ENCODE assay signal across 11 mouse cellular contexts in the genomic region with DNA sequence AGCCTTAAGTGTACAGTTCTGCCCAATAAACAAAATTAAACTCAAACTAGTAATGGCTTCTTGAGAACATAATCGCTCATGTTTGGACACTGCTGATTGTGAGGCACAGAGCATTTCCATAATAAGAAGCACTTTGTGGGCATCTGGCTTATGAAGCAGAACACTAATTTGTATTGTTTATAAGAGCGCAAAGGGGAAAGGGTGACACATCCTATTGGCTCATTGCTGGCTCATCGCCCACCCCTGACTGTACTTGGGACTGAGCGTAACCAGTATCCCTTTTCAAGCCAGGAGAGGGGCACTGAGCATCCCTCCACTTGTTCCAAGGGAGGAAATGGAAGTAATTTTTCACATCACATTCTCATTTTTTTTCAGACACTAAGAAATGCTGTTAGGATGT.
DNase-seq lines count a peak whose midpoint lies in the region.
"Had no signal": no experiment of that assay in that cellular context is flagged by ENCODE, and none has a peak within 500 bp of the region (broad histone marks: within the 10 kb centered on the region; RNA-seq: fewer than 3 reads in every experiment).

No protein-coding gene starts in this region.

- peak; percentile 48 for DNase-seq in adrenal gland, postnatal 25 days
- DNase-seq in adrenal gland, postnatal 4 days (ENCODE audit: low spot score in 2 of 2) = no peak
- DNase-seq in left cerebral cortex, adult 11 months (ENCODE audit: low spot score) = peak; percentile 61
- DNase-seq in left cerebral cortex, postnatal 36 days (ENCODE audit: low spot score in 2 of 2) = no peak
- DNase-seq in Muller cell, postnatal 12 days (ENCODE audit: inconsistent ontology term) = peak; percentile 61
- peak; percentile 59 to 65 for DNase-seq in layer of hippocampus, adult 8-10 months (ENCODE audit: low spot score in 2 of 2)
- DNase-seq in B cell, adult 2 months = no peak
- DNase-seq in spleen, adult 12 weeks (ENCODE audit: low spot score) = no peak
- DNase-seq: embryo, embryonic 11 days; liver, embryonic 13.5 days; retina, postnatal 1 day had no signal

- intact Hi-C loops in left cerebral cortex, postnatal 36 days (cut with DNase I) = no loop called here

Comparison
In these comparisons a context has a peak if more than half of its experiments do, and no peak if none do; other contexts are left out.
1. DNase-seq: peak in adrenal gland, postnatal 25 days (single experiment), left cerebral cortex, adult 11 months (single experiment), Muller cell, postnatal 12 days (single experiment) and layer of hippocampus, adult 8-10 months (2 of 2); none in adrenal gland, postnatal 4 days (0 of 2), left cerebral cortex, postnatal 36 days (0 of 2), B cell, adult 2 months (0 of 2) and spleen, adult 12 weeks (single experiment).